Mouse (Mus musculus): Measurements from ENCODE around the gene Glipr2. TPM values are rescaled to one million over a fixed set of nuclear protein-coding genes. Genes with fewer than 3 reads are reported as not detected.

The Glipr2 gene
- polyA plus RNA-seq, 2 experiments, result 19.2 to 48.8 TPM

DNA sequence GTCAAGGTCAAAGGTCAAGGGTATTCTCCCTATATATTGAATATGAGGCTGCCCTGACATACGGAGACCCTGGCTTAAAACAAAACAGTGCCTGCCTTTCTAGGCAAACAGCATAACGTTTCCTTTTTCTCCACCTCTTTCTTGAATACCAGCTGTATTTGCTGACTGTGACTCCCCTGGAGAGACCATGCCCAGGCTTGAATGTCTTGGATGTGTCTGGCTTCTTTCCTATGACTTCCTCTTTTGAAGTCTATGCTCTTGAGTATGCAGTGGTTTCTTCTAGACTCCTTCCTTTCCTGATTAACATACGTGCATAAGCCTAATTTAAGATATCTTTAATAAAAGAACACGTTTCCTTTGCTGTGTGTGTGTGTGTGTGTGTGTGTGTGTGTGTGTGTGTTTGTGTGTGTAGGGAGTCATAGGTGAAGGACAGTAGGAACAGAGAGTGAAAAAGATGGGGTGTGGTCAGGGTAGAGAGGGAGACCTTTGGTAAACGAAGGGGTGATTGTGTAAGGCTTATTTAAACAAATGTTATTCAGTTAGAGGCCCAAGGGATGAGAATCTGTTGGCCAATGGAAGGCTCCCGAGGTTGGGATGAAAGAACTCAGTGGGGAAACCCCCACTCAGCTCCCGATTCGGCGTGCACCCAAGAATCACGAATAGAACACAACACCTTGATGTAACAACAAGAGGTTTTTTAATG is 17.9 kb downstream of the Glipr2 start:
- DNase-seq (ENCODE audit: low read depth in 3 of 3, low spot score in 3 of 3) (no peak), ATAC-seq (ENCODE audit: insufficient read depth) (peak; percentile 60; the same call in 1 of the 2 replicates)
- H3K9me3 ChIP-seq (ENCODE audit: control insufficient read depth, low read length), result no peaks in the 10 kb centered on the region
- H3K4me1 ChIP-seq (replicated peaks; ENCODE audit: control insufficient read depth in 2 of 2, insufficient read depth in 2 of 2, low read length in 1 of 2), result peaks cover 6 to 25% of the 10 kb centered on the region in 2 experiments; a peak in 3 of 4 replicates
- H3K4me3 ChIP-seq (ENCODE audit: insufficient read depth in 1 of 2, low read depth in 2 of 2, low read length in 2 of 2), result no peak overlapping the region
- H3K4me2 ChIP-seq (ENCODE audit: low read depth), result no peak overlapping the region
- H3K27ac ChIP-seq, result no peak overlapping the region; the same call in 1 of the 2 replicates
- WGBS (ENCODE audit: insufficient replicate concordance), result 61% methylated on average over 10 of the region's 10 CpGs
- no peaks in the 10 kb centered on the region for H3K27me3 ChIP-seq (ENCODE audit: control insufficient read depth, insufficient read depth, low read length)
- no peak overlapping the region for H3K9ac ChIP-seq (replicated peaks)
- H3K36me3 ChIP-seq (replicated peaks; ENCODE audit: control insufficient read depth, insufficient read depth, low read depth), result no peaks in the 10 kb centered on the region; the same call in 1 of the 2 replicates
- TF ChIP-seq EP300 (IDR thresholded peaks at IDR 0.05; ENCODE audit: low read depth), result no peak
- TF ChIP-seq CTCF (IDR thresholded peaks at IDR 0.05; ENCODE audit: low read depth), result no peak

DNA sequence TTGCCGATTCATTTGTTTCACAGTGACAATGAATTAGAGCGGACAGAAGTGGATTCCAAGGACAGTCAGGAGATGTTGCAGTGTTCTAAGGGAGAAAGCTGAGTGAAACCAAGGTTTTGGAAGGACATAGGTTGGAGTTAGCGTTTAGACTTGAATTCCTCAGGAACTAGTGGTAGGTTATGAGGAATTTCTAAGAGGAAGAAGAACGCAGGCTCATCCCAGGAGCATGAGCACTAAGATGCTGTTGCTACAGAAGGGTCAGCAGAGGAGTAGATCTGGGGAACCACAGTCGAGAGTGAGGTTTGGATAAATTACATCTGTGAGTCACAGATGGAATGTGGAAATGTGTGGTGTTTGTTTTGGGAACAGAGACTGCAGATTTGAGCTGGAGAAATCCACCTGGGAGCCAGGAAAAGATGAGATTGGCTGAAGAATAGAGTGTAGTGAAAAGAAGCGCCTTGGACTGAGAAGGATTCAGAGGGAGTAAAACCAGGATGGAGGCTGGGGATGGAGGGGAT is 19.1 kb downstream of the Glipr2 start:
- Histone ChIP-seq H3K27me3 (ENCODE audit: control insufficient read depth, insufficient read depth, low read length) (no peaks in the 10 kb centered on the region), H3K4me1 (replicated peaks; ENCODE audit: control insufficient read depth in 2 of 2, insufficient read depth in 2 of 2, low read length in 1 of 2) (peaks cover 6 to 25% of the 10 kb centered on the region in 2 experiments; a peak in 3 of 4 replicates), H3K4me3 (ENCODE audit: insufficient read depth in 1 of 2, low read depth in 2 of 2, low read length in 2 of 2) (no peak overlapping the region), H3K9ac (replicated peaks) (no peak overlapping the region), H3K4me2 (ENCODE audit: low read depth) (no peak overlapping the region), H3K27ac (no peak overlapping the region), H3K36me3 (replicated peaks; ENCODE audit: control insufficient read depth, insufficient read depth, low read depth) (no peaks in the 10 kb centered on the region; the same call in 1 of the 2 replicates), H3K9me3 (ENCODE audit: control insufficient read depth, low read length) (no peaks in the 10 kb centered on the region)
- TF ChIP-seq EP300 (IDR thresholded peaks at IDR 0.05; ENCODE audit: low read depth), result no peak
- no peak for TF ChIP-seq CTCF (IDR thresholded peaks at IDR 0.05; ENCODE audit: low read depth)
- DNase-seq (ENCODE audit: low read depth in 3 of 3, low spot score in 3 of 3), result no peak
- WGBS (ENCODE audit: insufficient replicate concordance), result 79% methylated on average over 6 of the region's 6 CpGs
- ATAC-seq (ENCODE audit: insufficient read depth), result no peak

DNA sequence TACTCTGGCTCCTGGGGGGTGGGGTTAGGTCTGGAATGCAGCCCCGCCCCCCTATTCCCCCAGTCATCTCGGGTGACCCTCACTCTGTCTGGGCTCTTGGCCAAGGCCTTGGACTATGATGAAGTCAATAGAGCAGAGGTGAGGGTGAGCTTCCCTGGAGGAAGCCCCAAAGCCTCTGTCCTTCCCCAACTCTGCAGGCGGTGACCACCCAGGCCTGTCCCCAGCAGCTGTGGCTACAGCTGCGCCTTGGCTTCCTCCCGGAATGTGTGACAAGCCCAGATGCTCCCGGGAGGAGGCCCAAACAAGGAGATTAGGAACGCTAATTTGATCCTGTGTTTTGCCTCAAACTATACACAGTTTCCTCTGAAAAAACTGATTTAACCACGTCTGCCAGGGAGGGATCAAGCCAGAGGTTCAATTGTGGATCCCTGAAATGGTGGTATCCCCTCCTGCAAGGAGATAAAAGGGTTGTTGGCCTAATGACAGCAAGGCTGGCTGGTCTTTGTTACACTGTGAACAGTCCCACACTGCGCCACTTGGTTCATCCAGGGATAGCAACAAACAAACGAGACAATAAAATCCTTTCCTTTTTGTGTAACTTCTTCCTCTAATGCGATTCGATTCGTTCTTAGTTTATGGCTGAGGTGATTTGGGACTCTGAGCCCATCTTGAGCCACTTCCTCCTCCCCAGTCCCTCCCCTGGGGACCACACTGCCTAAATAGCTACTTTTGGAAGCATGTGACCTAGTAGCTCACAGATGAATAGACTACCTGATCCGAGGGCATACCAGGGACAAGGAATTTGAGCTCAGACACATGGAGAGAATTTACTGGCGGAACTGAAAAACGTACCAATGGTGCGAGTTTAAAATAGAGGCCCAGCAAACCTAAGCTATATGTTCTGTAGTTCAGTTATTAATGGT is 21.6 kb downstream of the Glipr2 start:
- Histone ChIP-seq H3K27ac (no peak overlapping the region), H3K27me3 (ENCODE audit: control insufficient read depth, insufficient read depth, low read length) (no peaks in the 10 kb centered on the region), H3K9ac (replicated peaks) (no peak overlapping the region), H3K4me1 (replicated peaks; ENCODE audit: control insufficient read depth in 2 of 2, insufficient read depth in 2 of 2, low read length in 1 of 2) (peaks cover 0 to 14% of the 10 kb centered on the region in 2 experiments; a peak in 2 of 4 replicates), H3K4me2 (ENCODE audit: low read depth) (no peak overlapping the region), H3K9me3 (ENCODE audit: control insufficient read depth, low read length) (no peaks in the 10 kb centered on the region), H3K36me3 (replicated peaks; ENCODE audit: control insufficient read depth, insufficient read depth, low read depth) (no peaks in the 10 kb centered on the region; the same call in 1 of the 2 replicates), H3K4me3 (ENCODE audit: insufficient read depth in 1 of 2, low read depth in 2 of 2, low read length in 2 of 2) (no peak overlapping the region)
- TF ChIP-seq CTCF (IDR thresholded peaks at IDR 0.05; ENCODE audit: low read depth) (no peak), EP300 (IDR thresholded peaks at IDR 0.05; ENCODE audit: low read depth) (no peak)
- no peak for DNase-seq (ENCODE audit: low read depth in 3 of 3, low spot score in 3 of 3)
- 59% methylated on average over 17 of the region's 17 CpGs for WGBS (ENCODE audit: insufficient replicate concordance)
- ATAC-seq (ENCODE audit: insufficient read depth), result no peak

DNA sequence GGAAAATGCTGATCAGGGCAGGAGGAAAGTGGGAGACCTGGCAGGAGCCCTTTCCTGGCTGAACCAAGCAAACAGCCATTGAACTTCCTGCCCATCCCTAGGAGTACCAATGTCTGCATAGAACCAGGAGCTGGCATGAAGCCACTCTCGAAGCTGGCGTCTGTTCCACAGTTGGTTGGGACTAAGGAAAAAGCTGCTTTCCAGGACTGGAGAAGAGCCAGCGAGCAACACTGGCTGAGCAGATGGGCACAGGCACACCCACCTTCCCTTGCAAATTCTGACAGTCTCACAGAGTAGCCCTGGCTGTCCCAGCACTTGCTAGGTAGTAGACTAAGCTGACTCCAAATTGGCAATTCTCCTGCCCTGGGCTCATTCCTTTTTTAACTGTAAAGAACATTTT is 22.5 kb downstream of the Glipr2 start:
- 76% methylated on average over 3 of the region's 3 CpGs for WGBS (ENCODE audit: insufficient replicate concordance)
- no peak overlapping the region for H3K9ac ChIP-seq (replicated peaks)
- TF ChIP-seq EP300 (IDR thresholded peaks at IDR 0.05; ENCODE audit: low read depth) (no peak), CTCF (IDR thresholded peaks at IDR 0.05; ENCODE audit: low read depth) (no peak)
- H3K9me3 ChIP-seq (ENCODE audit: control insufficient read depth, low read length), result no peaks in the 10 kb centered on the region
- no peaks in the 10 kb centered on the region; the same call in 1 of the 2 replicates for H3K36me3 ChIP-seq (replicated peaks; ENCODE audit: control insufficient read depth, insufficient read depth, low read depth)
- H3K27me3 ChIP-seq (ENCODE audit: control insufficient read depth, insufficient read depth, low read length), result no peaks in the 10 kb centered on the region
- H3K4me1 ChIP-seq (replicated peaks; ENCODE audit: control insufficient read depth in 2 of 2, insufficient read depth in 2 of 2, low read length in 1 of 2), result peaks cover 0 to 8% of the 10 kb centered on the region in 2 experiments; a peak in 2 of 4 replicates
- DNase-seq (ENCODE audit: low read depth in 3 of 3, low spot score in 3 of 3), result no peak
- ATAC-seq (ENCODE audit: insufficient read depth), result no peak
- no peak overlapping the region for H3K27ac ChIP-seq
- H3K4me2 ChIP-seq (ENCODE audit: low read depth), result no peak overlapping the region
- H3K4me3 ChIP-seq (ENCODE audit: insufficient read depth in 1 of 2, low read depth in 2 of 2, low read length in 2 of 2), result no peak overlapping the region

All from liver, embryonic 14.5 days (tissue).